Mouse (Mus musculus) intestine, embryonic 16.5 days (tissue): ENCODE results near the gene Fcgr4. TPM values are rescaled to one million over a fixed set of nuclear protein-coding genes. Genes with fewer than 3 reads are reported as not detected.
A peak's percentile ranks its signal among the peaks of the same experiment; 100 is the strongest.

Experiments used
- ATAC-seq: fragments of 200-750 bp; cut with Nextera tagmentation; 2 replicates; pipeline ENCODE4 v1.8.0; 2017; ENCODE audit warnings: moderate TSS enrichment, moderate library complexity
- H3K27ac ChIP-seq: fragments of 300-500 bp; sonication (generic); 2 replicates; pipeline ENCODE4 v1.5.1; 2014; ENCODE audit warnings: mild to moderate bottlenecking, low read length
- H3K27me3 ChIP-seq: fragments of 300-500 bp; sonication (generic); replicated peaks from 2 replicates; pipeline ENCODE4 v1.6.1; 2014; ENCODE audit warnings: low read length, control low read depth, mixed read lengths; ENCODE audit not compliant: control insufficient read depth, insufficient read depth
- H3K36me3 ChIP-seq: fragments of 300-500 bp; sonication (generic); 2 replicates; pipeline ENCODE4 v1.6.1; 2014; ENCODE audit warnings: low read length, control low read depth; ENCODE audit not compliant: control insufficient read depth, insufficient read depth
- H3K4me1 ChIP-seq: fragments of 300-500 bp; sonication (generic); 2 replicates; pipeline ENCODE4 v1.6.1; 2014; ENCODE audit warnings: low read length, control low read depth, mixed read lengths; ENCODE audit not compliant: control insufficient read depth, insufficient read depth
- H3K4me2 ChIP-seq: fragments of 300-500 bp; sonication (generic); 2 replicates; pipeline ENCODE4 v1.6.1; 2014; ENCODE audit warnings: low read depth, low read length, control low read depth
- H3K4me3 ChIP-seq: fragments of 300-500 bp; sonication (generic); 2 replicates; pipeline ENCODE4 v1.5.1; 2014; ENCODE audit warnings: mild to moderate bottlenecking, low read length
- H3K9ac ChIP-seq: fragments of 300-500 bp; sonication (generic); 2 replicates; pipeline ENCODE4 v1.6.1; 2014; ENCODE audit warnings: low read depth, low read length
- H3K9me3 ChIP-seq: fragments of 300-500 bp; sonication (generic); 2 replicates; pipeline ENCODE4 v1.6.1; 2016; ENCODE audit warnings: low read length, control low read depth; ENCODE audit not compliant: control insufficient read depth
- WGBS: fragments of 180-500 bp; shearing (Covaris S2); extraction: QIAGEN DNeasy Blood & Tissue Kit; methylation state at CpG from one replicate; pipeline ENCODE4 v1.1.7; 2014; 5-methylcytosine and 5-hydroxymethylcytosine counted together
- polyA plus RNA-seq: library from polyadenylated mRNA; unstranded; fragments of >200 nt; fragmentation: Nextera tagmentation; extraction: Ambion mirVana; gene quantifications from 2 replicates; pipeline ENCODE4 v1.2.1, GENCODE M21; 2015

Gene Fcgr4
- polyA plus RNA-seq, 1 experiment from 2014 or later: 1.8 TPM

DNA sequence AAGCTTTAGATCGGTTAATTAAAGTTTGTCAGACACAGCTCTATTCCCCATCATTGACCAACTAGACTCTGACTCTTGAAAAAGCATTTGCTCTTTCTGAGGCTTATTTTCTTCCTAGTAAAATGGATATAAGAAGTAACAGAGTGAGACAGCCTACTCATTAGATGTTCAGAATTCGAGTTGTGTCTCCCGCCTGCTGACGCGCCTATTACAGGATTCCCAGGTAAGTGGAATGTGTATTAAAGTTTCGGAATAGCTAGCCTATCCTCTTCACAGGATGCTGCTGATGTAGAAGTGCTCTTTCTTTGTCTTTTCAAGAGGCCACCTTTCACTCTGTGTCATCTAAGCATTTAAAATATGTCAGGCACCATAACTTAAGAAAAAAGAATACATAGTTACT, 20.4 kb downstream of the Fcgr4 start:
- H3K4me1 ChIP-seq: peaks cover 4% of the 10 kb centered on the region; the same call in 1 of the 2 replicates
- H3K27ac ChIP-seq: no peak overlapping the region
- no peak overlapping the region for H3K9ac ChIP-seq
- ATAC-seq: no peak
- 79% methylated on average over 6 of the region's 6 CpGs for WGBS
- no peak overlapping the region for H3K4me3 ChIP-seq
- H3K36me3 ChIP-seq: no peaks in the 10 kb centered on the region
- no peaks in the 10 kb centered on the region for H3K9me3 ChIP-seq
- 0 out of 2 replicates have a peak, but pooled peaks cover 3% of the 10 kb centered on the region for H3K27me3 ChIP-seq
- no peak overlapping the region for H3K4me2 ChIP-seq

GRCm38 (mm10) chr1:171039880-171040279, 21.2 kb downstream of the Fcgr4 start:
- Histone ChIP-seq H3K4me1 (peaks cover 4% of the 10 kb centered on the region; the same call in 1 of the 2 replicates), H3K9me3 (no peaks in the 10 kb centered on the region), H3K4me3 (no peak overlapping the region), H3K36me3 (no peaks in the 10 kb centered on the region), H3K9ac (no peak overlapping the region), H3K4me2 (no peak overlapping the region), H3K27ac (no peak overlapping the region), H3K27me3 (0 out of 2 replicates have a peak, but pooled peaks cover 3% of the 10 kb centered on the region)
- no peak for ATAC-seq
- 80% methylated on average over 7 of the region's 7 CpGs for WGBS

DNA sequence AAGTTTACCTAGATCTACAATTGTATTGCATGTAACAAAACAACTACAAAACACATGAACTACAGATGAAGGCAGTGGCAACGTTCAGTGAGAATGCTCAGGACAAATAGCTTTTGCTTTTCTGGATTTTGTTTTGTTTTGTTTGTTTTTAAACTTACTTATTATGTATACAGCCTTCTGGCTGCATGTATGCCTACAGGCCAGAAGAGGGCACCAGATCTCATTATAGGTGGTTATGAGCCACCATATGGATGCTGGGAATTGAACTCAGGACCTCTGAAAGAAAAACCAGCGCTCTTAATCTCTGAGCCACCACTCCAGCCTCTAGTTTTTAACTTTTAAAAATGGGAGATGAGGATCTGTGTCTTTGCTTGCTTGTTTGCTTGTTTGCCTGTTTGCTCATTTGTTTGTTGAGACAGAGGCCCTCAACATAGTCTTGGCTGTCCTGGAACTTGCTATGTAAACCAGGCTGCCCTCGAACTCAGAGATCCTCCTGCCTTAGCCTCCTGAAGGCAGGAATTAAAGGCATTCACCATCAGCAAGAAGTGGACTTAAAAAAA, 25.0 kb downstream of the Fcgr4 start:
- no peaks in the 10 kb centered on the region for H3K27me3 ChIP-seq
- H3K4me1 ChIP-seq: peaks cover 4% of the 10 kb centered on the region; the same call in 1 of the 2 replicates
- H3K36me3 ChIP-seq: no peaks in the 10 kb centered on the region
- H3K4me3 ChIP-seq: peak overlapping the region; percentile 73
- WGBS: 68% methylated on average over 3 of the region's 3 CpGs
- 0 out of 2 replicates have a peak overlapping the region, but pooled peaks have one; percentile 91 for H3K27ac ChIP-seq
- H3K4me2 ChIP-seq: peak overlapping the region; percentile 36
- no peak overlapping the region for H3K9ac ChIP-seq
- no peak for ATAC-seq
- no peaks in the 10 kb centered on the region for H3K9me3 ChIP-seq

DNA sequence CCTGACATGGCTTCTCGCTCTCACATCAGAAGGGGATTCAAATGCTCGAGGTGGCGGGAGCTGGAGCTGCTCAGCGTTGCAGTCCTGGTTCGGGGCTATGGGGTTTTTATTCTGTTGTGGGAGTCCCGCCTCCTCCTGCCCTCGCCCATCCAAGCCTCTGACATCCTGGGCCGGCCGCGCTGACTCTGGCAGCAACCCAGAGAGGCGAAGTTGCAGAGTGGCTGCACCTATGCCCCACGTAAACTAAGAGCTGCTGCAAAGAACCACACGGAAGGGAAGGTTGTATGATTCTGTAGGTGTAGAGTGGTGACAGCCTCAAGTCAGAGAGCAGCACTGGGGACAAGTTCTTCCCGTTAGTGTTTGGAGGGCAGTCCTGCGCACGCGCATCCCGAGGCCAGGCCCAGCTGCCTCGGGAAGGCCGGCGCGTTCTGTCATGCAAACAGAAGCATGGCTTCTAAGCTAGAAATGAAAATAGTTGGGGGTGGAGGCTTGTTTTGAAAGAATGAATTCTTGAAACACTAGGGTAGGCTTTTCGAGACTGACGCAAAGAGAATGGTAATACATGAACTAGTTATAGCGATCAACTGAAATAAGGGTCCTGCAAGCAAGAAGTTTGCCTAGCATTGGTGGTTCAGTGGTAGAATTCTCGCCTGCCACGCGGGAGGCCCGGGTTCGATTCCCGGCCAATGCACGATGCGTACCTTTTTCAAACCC, 25.8 kb downstream of the Fcgr4 start:
- H3K9ac ChIP-seq: peak overlapping the region; percentile 74
- H3K27me3 ChIP-seq: no peaks in the 10 kb centered on the region
- peak; percentile 98 for ATAC-seq
- no peaks in the 10 kb centered on the region for H3K9me3 ChIP-seq
- H3K27ac ChIP-seq: peak overlapping the region; percentile 91
- H3K4me2 ChIP-seq: peak overlapping the region; percentile 63
- no peaks in the 10 kb centered on the region for H3K36me3 ChIP-seq
- peaks cover 4% of the 10 kb centered on the region; the same call in 1 of the 2 replicates for H3K4me1 ChIP-seq
- H3K4me3 ChIP-seq: peak overlapping the region; percentile 73
- under 1% methylated on average over 33 of the region's 33 CpGs for WGBS

GRCm38 (mm10) chr1:171045079-171045465, 26.4 kb downstream of the Fcgr4 start:
- H3K36me3 ChIP-seq: no peaks in the 10 kb centered on the region
- no peak overlapping the region for H3K27ac ChIP-seq
- no peaks in the 10 kb centered on the region for H3K27me3 ChIP-seq
- no peaks in the 10 kb centered on the region for H3K9me3 ChIP-seq
- H3K9ac ChIP-seq: 0 out of 2 replicates have a peak overlapping the region, but pooled peaks have one; percentile 38
- peaks cover 4% of the 10 kb centered on the region; the same call in 1 of the 2 replicates for H3K4me1 ChIP-seq
- peak overlapping the region; percentile 73 for H3K4me3 ChIP-seq
- ATAC-seq: no peak; the same call in 1 of the 2 replicates
- WGBS: 7% methylated on average over 14 of the region's 14 CpGs
- peak overlapping the region; percentile 63 for H3K4me2 ChIP-seq

DNA sequence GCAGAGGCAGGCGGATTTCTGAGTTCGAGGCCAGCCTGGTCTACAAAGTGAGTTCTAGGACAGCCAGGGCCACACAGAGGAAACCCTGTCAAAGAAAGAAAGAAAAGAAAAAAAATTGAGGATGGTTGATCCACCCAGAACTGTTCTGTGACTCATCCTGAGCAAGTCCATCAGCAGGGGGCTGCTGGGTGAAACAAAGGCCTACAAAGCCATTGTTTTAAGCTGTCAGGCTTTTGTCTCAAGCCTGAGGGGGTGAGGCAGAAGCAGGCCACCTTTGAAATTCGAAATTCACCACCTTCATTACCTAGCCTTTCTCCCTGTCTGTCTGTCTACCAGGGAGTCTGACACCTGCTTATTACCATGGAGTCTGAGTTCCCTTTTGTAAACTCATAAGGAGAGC, 27.8 kb downstream of the Fcgr4 start:
- ATAC-seq: no peak
- H3K9me3 ChIP-seq: no peaks in the 10 kb centered on the region
- H3K4me3 ChIP-seq: no peak overlapping the region
- no peaks in the 10 kb centered on the region for H3K36me3 ChIP-seq
- 69% methylated on average over 3 of the region's 3 CpGs for WGBS
- no peak overlapping the region for H3K27ac ChIP-seq
- peaks cover 4% of the 10 kb centered on the region; the same call in 1 of the 2 replicates for H3K4me1 ChIP-seq
- no peaks in the 10 kb centered on the region for H3K27me3 ChIP-seq
- H3K9ac ChIP-seq: no peak overlapping the region
- no peak overlapping the region for H3K4me2 ChIP-seq

- H3K36me3 ChIP-seq: no peaks in the 10 kb centered on the region
- H3K9ac ChIP-seq: no peak overlapping the region
- peaks cover 4% of the 10 kb centered on the region; the same call in 1 of the 2 replicates for H3K4me1 ChIP-seq
- H3K4me2 ChIP-seq: no peak overlapping the region
- no peaks in the 10 kb centered on the region for H3K9me3 ChIP-seq
- 61% methylated on average over 10 of the region's 10 CpGs for WGBS
- H3K27ac ChIP-seq: no peak overlapping the region
- no peaks in the 10 kb centered on the region for H3K27me3 ChIP-seq
- no peak for ATAC-seq
- no peak overlapping the region for H3K4me3 ChIP-seq
These were observed 30.5 kb downstream of the Fcgr4 start for GRCm38 (mm10) chr1:171049263-171049662.

DNA sequence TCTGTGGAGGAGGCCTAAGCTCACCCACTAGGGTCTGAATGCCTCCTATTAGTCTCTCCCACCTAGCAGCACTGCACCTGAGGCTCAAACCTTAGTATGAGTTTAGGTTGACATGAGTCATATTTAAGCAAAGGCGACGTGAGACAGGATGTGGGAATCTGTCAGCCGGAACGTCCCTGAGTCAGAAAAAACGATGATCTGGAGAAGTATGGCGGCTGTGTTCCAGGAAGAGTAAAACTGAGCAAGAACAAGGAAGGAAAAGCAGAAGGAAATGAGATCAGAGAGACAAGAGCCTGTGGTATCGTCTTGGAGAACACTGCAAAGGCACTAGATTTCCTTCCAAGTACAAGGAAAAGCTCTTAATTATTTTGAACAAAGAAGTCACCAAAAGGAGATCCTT, 32.1 kb downstream of the Fcgr4 start:
- Histone ChIP-seq H3K4me3 (no peak overlapping the region), H3K4me1 (no peaks in the 10 kb centered on the region), H3K4me2 (no peak overlapping the region), H3K9ac (no peak overlapping the region), H3K27me3 (no peaks in the 10 kb centered on the region), H3K9me3 (no peaks in the 10 kb centered on the region), H3K36me3 (no peaks in the 10 kb centered on the region), H3K27ac (no peak overlapping the region)
- 81% methylated on average over 7 of the region's 7 CpGs for WGBS
- no peak for ATAC-seq

DNA sequence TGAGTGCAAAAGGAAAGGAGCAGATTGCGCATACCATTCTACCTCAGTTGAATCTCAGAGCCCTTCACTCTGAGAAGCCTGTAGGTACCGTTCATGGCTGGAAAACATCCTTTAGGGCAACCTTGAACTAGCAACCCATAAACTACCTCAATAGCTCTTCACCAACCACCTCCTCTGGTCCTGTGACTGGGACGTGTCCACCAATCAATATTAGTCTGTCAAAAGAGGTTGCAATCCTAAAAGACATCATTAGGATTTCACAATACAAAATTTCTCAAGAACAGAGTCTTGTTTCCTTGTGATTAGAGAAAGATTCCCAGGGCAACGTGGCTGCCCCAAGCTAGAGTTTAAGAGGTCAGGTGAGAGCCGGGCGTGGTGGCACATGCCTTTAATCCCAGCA, 34.6 kb downstream of the Fcgr4 start:
- Histone ChIP-seq H3K9me3 (no peaks in the 10 kb centered on the region), H3K4me1 (no peaks in the 10 kb centered on the region), H3K9ac (no peak overlapping the region), H3K4me3 (no peak overlapping the region), H3K36me3 (no peaks in the 10 kb centered on the region), H3K27me3 (no peaks in the 10 kb centered on the region), H3K27ac (no peak overlapping the region), H3K4me2 (no peak overlapping the region)
- WGBS: 79% methylated on average over 6 of the region's 6 CpGs
- no peak for ATAC-seq
